Mouse (Mus musculus) large intestine, adult 2 months (tissue): ENCODE data around the gene Ctbp2. TPM values are rescaled to one million over a fixed set of nuclear protein-coding genes. Genes with fewer than 3 reads are reported as not detected.

Source experiments
- DNase-seq: peaks from one replicate; pipeline ENCODE4 v3.0.0-alpha.2; 2012; ENCODE audit warnings: low read depth, low spot score
- WGBS: fragments of 180-500 bp; shearing (Covaris S2); methylation state at CpG from one replicate; pipeline ENCODE4 v1.1.7; 2018; 5-methylcytosine and 5-hydroxymethylcytosine counted together
- polyA plus RNA-seq: library from polyadenylated mRNA; depleted of rRNA; stranded (reverse); fragments of >200 nt; gene quantifications from 2 replicates; pipeline ENCODE4 v1.2.3, GENCODE M21; 2012; rRNA removed

Gene Ctbp2
- 35.5 and 50.0 TPM in 2 replicates for polyA plus RNA-seq

- under 1% methylated on average over 59 of the region's 59 CpGs for whole genome bisulfite sequencing
Measured at GRCm38 (mm10) chr7:133123999-133124700, at the start of gene Ctbp2. TSS of gene Ctbp2 (minus strand) at chr7:133124354.

GRCm38 (mm10) chr7:133171403-133172032 lies 47.4 kb upstream of the Ctbp2 start:
- WGBS, result 85% methylated on average over 4 of the region's 4 CpGs
- no peak for DNase-seq

More at GRCm38 (mm10) chr7:133123999-133124700, at the start of gene Ctbp2:
- DNase-seq, result no peak

GRCm38 (mm10) chr7:133168928-133169327 lies 44.8 kb upstream of the Ctbp2 start:
- WGBS, result 96% methylated on average over 3 of the region's 3 CpGs
- DNase-seq, result no peak

- no peak for DNase-seq
- 81% methylated on average over 2 of the region's 2 CpGs for WGBS
Measured at GRCm38 (mm10) chr7:133167903-133168302, 43.7 kb upstream of the Ctbp2 start.

- WGBS, result 19% methylated on average over 2 of the region's 2 CpGs
Measured at GRCm38 (mm10) chr7:133164770-133165169, 40.6 kb upstream of the Ctbp2 start.

GRCm38 (mm10) chr7:133163011-133163410 lies 38.9 kb upstream of the Ctbp2 start:
- no peak for DNase-seq
- WGBS, result 29% methylated on average over 5 of the region's 5 CpGs

More at GRCm38 (mm10) chr7:133164770-133165169, 40.6 kb upstream of the Ctbp2 start:
- DNase-seq, result no peak

- DNase-seq, result no peak
- 45% methylated on average over 2 of the region's 2 CpGs for WGBS
Measured at GRCm38 (mm10) chr7:133162131-133162530, 38.0 kb upstream of the Ctbp2 start.

GRCm38 (mm10) chr7:133161362-133162080 lies 37.4 kb upstream of the Ctbp2 start:
- WGBS, result 30% methylated on average over 7 of the region's 7 CpGs
- DNase-seq, result no peak

GRCm38 (mm10) chr7:133159519-133159918 lies 35.4 kb upstream of the Ctbp2 start:
- WGBS, result 85% methylated on average over 3 of the region's 3 CpGs
- DNase-seq, result no peak

GRCm38 (mm10) chr7:133155621-133156020 lies 31.5 kb upstream of the Ctbp2 start:
- no peak for DNase-seq
- 89% methylated on average over 12 of the region's 12 CpGs for WGBS

GRCm38 (mm10) chr7:133154846-133155245 lies 30.7 kb upstream of the Ctbp2 start:
- WGBS, result 85% methylated on average over 6 of the region's 6 CpGs
- DNase-seq, result no peak

GRCm38 (mm10) chr7:133139689-133140336 lies 15.7 kb upstream of the Ctbp2 start:
- WGBS, result 76% methylated on average over 8 of the region's 8 CpGs
- no peak for DNase-seq

- no peak for DNase-seq
- WGBS, result 87% methylated on average over 5 of the region's 5 CpGs
Measured at GRCm38 (mm10) chr7:133133552-133133951, 9.4 kb upstream of the Ctbp2 start.

- no peak for DNase-seq
- WGBS, result 95% methylated on average over 5 of the region's 5 CpGs
Measured at GRCm38 (mm10) chr7:133132702-133133101, 8.5 kb upstream of the Ctbp2 start.

GRCm38 (mm10) chr7:133124701-133125485 lies 739 bp upstream of the Ctbp2 start:
- no peak for DNase-seq

GRCm38 (mm10) chr7:133123244-133123998 lies 733 bp downstream of the Ctbp2 start, which contains the start of gene Fgfr2:
TSS of gene Fgfr2 (minus strand) at chr7:133123350.
- under 1% methylated on average over 47 of the region's 53 CpGs for WGBS
- no peak for DNase-seq

More at GRCm38 (mm10) chr7:133124701-133125485, 739 bp upstream of the Ctbp2 start:
- WGBS, result 28% methylated on average over 34 of the region's 34 CpGs

GRCm38 (mm10) chr7:133122379-133123243 lies 1.5 kb downstream of the Ctbp2 start:
- DNase-seq, result no peak
- WGBS, result 1% methylated on average over 81 of the region's 102 CpGs
